Mouse (Mus musculus) kidney, adult 11 months (tissue): ENCODE data around the gene Atxn3.
A peak's percentile ranks its signal among the peaks of the same experiment; 100 is the strongest.
"Not testable (repeated sequence)": the region's sequence is repeated elsewhere in the genome, so short reads cannot be mapped to it uniquely, and the experiment has no call there.

Experiments
- DNase-seq: peaks from one replicate; pipeline ENCODE4 v3.0.0; 2022

Atxn3 gene

GRCm38 (mm10) chr12:101957079-101957941, 736 bp downstream of the Atxn3 start:
- DNase-seq, result no peak

- DNase-seq, result not testable (repeated sequence)
These were observed 2.2 kb downstream of the Atxn3 start for GRCm38 (mm10) chr12:101955821-101956220.

GRCm38 (mm10) chr12:101948801-101949200, 9.2 kb downstream of the Atxn3 start:
- no peak for DNase-seq

GRCm38 (mm10) chr12:101947986-101948385, 10.1 kb downstream of the Atxn3 start:
- DNase-seq, result no peak

DNA sequence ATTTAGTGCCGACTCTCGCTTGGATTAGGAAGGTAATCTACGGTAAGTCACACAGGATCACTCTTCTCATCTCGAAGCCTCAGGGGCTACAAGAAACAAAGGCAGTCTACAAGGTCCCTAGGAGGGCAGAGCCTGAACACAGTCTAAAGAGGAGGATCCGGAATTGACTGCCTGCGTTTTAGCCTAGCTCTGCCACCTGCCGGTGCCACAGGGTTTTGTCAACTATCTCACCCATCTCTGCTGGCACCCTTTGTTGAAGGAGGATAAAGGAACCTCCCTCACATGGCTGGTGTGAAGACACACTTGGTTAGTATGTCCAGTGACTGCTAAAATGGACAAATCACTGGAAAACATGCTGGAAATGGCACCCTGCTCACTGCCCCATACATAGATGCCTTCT, 20.5 kb downstream of the Atxn3 start:
- no peak for DNase-seq

DNA sequence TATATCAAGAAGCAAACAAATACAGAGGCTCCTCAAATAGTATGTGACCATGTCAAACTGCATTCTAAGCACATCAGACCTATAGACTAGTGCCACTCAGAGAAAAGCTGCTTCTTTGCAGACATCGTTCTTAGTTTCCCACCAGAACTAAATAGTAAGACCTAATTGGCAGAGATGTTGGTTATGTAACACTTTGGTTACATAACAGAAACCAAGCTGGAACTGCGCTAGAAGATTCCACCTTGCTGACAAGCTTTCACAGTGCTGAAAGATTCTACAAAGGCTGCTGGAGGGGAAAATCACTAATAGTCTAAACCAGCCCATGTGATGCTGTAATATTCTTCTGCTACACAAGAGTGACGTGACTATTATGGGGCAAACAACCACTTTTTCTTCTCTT, 22.8 kb downstream of the Atxn3 start:
- DNase-seq, result no peak

DNA sequence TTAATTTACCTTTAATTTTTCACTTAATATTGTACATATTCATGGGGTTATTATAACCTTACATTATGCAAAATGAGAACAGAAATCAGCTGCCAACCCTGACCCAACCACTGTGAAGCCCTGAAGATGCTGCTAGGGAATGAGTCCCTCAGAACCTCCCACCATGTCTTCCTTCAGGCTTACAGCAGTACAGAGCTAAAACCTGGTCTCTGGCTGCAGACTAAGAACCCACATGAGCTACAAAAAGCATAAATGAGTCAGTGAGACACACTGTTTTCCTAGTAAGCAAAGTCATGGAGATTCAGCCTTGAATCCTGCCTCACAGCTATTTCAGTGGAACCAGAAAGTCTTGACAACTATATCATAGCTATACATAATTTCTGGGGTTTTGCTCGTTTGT, 29.6 kb downstream of the Atxn3 start:
- no peak for DNase-seq

DNA sequence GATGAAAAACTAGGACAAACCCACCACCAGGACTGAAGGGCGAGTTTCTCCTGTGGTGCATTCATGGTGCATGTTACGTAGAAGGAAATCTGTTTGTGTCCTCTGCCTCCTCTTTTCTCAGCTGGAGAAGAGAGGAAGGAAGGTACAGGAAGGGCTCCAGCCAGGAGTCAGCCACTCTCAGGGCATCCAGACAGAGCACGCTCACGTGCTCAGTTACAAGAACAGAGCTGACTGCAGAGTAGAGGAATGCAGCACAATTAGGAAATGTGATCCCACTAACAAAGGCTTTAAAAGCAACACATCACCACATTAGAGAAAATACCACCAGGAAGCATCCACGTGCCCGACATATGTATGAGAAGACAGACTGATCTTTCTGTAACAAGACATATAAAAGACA, 35.7 kb downstream of the Atxn3 start:
- no peak for DNase-seq

GRCm38 (mm10) chr12:101919847-101920246, 38.2 kb downstream of the Atxn3 start:
- no peak for DNase-seq

DNA sequence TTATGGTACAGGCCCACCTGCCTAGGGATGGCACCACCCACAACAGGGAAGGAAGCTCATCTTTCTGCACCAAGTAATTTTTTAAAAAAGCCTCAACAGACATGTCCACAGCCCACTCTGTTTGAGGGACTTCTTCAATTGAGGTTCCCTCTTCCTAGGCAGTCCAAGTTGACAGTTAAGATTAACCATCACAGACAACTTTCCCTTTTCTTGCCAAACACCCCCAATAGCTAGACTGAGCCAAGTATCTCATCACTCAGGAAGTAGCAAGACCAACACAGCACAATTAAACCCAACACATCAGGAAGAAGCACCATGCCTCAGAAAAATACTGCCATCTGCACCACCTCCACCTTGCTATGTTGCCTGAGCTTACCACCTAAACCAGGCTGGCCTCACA, 40.9 kb downstream of the Atxn3 start:
- no peak for DNase-seq

- peak; percentile 89 for DNase-seq
These were observed 45.2 kb downstream of the Atxn3 start, which contains the start of gene Trip11 for GRCm38 (mm10) chr12:101912626-101913490. Trip11 (minus strand) TSS chr12:101913267.

- DNase-seq, result no peak
These were observed 46.7 kb downstream of the Atxn3 start for GRCm38 (mm10) chr12:101911346-101911745.

DNA sequence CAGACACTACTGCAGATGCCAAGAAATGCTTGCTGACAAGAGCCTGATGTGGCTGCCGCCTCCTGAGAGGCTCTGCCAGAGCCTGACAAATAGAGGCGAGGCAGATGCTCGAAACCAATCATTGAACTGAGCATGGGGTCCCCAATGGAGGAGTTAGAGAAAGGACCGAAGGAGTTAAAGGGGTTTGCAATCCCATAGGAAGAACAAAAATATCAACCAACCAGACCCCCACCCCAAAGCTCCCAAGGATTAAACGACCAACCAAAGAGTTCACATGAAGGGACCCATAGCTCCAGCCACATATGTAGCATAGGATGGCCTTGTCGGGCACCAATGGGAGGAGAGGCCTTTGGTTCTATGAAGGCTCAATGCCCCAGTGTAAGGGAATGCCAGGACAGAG, 47.7 kb downstream of the Atxn3 start:
- DNase-seq, result no peak

DNA sequence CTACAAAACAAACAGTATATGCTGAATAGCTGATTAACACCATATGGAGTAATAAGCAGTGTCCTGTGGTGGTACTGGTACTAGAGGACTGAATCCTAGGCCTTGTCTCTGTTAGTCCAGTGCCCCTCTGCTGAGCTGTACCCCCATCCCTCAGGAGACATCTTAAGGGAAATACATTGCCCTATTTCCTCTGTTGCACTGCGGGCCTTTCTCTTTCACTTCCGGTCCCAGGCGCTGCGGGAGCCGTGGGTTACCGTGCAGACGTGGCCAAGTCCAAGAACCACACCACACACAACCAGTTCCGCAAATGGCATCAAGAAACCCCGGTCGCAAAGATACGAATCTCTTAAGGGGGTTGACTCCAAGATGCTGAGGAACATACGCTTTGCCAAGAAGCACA, 52.2 kb downstream of the Atxn3 start:
- no peak for DNase-seq

DNA sequence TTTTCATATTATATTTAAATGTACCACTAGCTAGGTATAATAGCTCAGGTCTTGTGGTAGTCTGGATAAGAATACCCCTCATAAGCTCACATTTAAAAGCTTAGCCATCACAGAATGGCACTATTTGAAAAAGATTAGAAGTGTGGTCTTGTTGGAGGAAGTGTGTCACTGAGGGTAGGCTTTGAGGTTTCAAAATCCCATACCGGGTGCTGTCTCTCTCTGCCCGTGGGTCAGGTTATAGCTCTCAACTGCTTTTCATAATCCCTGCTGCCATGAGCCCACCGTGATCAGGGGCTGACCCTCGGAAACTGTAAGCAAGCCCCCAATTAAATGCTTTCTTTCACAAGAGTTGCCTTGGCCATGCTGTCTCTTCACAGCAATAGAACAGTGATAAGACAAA, 53.1 kb downstream of the Atxn3 start:
- no peak for DNase-seq

DNA sequence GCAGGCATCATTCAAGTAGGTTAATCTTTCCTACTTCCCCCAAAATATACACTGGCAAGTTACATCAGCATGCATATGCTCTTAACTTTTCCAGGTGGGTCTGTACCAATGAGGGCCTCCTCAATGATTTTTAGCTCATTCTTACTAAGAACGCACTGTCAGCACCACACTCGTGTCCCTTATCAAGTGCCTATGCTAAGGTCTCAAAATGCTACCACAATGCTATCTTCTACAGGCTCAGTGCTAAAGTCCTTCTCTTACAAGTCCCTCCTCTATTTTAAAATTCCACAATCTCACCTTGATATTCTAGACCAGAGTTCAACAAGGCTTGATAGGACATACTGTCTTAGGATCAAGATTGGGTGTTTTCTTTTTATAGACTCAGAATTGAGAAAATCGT, 53.9 kb downstream of the Atxn3 start:
- no peak for DNase-seq

DNA sequence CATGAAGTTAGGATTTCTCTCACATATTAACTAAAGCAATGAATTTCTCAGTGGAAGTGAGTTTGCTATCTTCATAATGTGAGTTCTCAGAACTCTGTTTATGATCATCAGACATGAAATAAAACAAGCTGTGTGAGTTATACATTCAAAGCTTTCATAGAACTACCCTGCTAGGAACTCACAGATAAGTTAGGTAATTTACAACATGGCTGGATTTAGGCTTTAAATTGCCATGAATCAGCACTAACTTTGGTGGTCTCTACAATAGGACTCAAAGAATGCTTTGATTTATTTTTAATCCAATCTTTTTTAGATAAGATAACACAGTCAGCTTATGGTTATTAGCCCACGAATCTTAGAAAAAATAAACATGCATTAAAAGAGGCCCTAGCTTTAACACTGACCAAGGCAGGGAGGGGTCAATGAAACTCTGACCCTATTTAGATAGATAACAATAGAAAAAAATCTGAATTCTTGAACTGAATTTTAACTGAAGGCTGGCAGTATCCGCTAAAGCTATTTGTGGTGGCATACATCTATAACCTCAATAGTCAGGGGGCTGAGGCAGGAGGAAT, 58.3 kb downstream of the Atxn3 start:
- no peak for DNase-seq

DNA sequence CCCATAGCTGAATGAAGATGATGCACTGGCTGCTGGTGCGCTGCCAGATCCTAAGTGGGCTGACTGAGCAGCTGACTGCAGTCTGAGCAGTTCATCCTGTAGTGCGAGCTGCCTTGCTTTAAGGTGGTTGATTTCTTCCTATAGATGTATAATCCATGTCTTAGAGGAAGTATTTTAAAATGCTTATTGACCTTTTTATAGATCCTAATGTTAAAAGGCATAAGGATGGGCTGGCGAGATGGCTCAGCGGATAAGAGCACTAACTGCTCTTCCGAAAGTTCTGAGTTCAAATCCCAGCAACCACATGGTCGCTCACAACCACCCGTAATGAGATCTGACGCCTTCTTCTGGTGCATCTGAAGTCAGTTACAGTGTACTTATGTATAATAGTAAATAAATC, 59.1 kb downstream of the Atxn3 start:
- no peak for DNase-seq

- DNase-seq, result no peak
These were observed 60.9 kb downstream of the Atxn3 start for GRCm38 (mm10) chr12:101897113-101897512.

GRCm38 (mm10) chr12:101893296-101893695, 64.8 kb downstream of the Atxn3 start:
- no peak for DNase-seq

DNA sequence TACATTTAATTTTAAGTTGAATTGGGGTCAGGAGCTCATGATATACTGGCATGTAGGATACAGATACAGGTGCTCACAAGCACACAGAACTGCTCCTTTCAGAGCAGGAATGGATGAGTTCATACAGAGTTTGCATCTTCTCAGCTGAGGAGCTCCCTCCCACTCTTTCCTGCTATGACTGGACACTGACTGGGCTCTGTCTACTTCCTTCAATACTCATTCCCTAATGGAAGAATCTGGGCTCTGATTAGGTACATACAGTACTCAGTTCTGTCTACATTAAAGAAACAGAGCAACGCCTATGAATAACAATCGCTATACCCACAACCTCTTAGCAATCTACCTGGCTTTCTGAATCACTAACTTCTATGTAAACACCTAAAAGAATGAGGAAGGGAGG, 65.2 kb downstream of the Atxn3 start:
- DNase-seq, result no peak

DNA sequence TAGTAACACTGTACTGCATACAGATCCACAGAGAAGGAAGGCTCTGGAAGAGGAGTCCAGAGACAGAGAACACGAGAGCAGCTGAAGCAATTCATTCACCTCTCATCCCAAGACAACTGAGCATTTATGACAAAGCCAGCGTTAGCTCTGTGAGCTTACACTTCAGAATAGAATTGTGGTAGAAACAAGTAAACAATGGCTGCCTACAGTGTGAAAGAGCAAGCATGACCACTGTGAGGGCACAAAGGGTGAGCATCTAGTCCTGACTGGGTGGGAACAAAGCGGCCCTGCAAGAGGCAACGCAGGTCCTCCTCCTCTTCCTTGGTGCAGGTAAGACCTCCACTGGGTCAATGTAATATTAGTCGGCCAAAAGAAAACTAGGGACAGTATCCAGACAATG, 67.0 kb downstream of the Atxn3 start:
- no peak for DNase-seq

GRCm38 (mm10) chr12:101889351-101889750, 68.7 kb downstream of the Atxn3 start:
- DNase-seq, result peak; percentile 23

DNA sequence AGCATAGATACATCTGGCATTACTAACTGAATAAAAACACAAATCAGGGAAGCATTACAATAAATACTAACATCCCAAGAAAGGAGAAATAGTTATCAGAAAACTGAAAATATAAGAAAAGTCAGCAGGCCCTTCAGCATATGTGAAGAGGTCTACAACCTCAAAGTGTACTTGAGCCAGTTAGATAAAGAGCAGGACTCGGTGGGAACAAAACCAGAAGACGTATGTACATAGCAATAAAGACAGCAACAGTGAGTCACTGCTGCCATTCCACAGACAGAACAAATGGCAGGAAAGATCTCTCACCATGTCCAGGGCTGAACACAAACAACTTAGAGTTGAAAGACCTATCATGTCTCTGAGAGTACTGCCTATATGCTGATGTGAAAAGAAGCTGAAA, 69.7 kb downstream of the Atxn3 start:
- no peak for DNase-seq
